7 mouse cellular contexts compared by ENCODE assay signal in genomic region chr2:128364161-128364560, GRCm38 (mm10).
DNase-seq lines count a peak whose midpoint lies in the region; ATAC-seq and TF ChIP-seq lines count a peak whose summit lies in the region.

No protein-coding gene starts in this region.

- intact Hi-C loops in gastrocnemius, postnatal 14 days (cut with DNase I; ENCODE audit: low total_unique reads) = no loop called here

- H3K4me2 ChIP-seq in stomach, embryonic 14.5 days (replicated peaks; ENCODE audit: low read depth, low read length) = peak overlapping the region; percentile 50

- H3K27ac ChIP-seq in kidney, adult 2 months (ENCODE audit: insufficient read depth, low read depth, low read length) = no peak overlapping the region
- no peak overlapping the region; the same call in 1 of the 2 replicates for H3K27ac ChIP-seq in stomach, embryonic 14.5 days (ENCODE audit: low read length)

- no peak overlapping the region for H3K9ac ChIP-seq in stomach, embryonic 14.5 days (replicated peaks; ENCODE audit: low read depth, low read length)

- TF ChIP-seq CTCF in kidney, adult 2 months (conservative IDR thresholded peaks at IDR 0.05; ENCODE audit: insufficient read depth, insufficient read length, low read depth, low read length) = no peak
- no peak for TF ChIP-seq CTCF in lung, adult 2 months (IDR thresholded peaks at IDR 0.05; ENCODE audit: insufficient read depth, low read length)

- no peaks in the 10 kb centered on the region; the same call in 1 of the 2 replicates for H3K4me1 ChIP-seq in kidney, adult 2 months (ENCODE audit: control insufficient read depth, insufficient read depth, low read length)
- H3K4me1 ChIP-seq in lung, adult 2 months (ENCODE audit: control insufficient read depth, insufficient read depth, low read length) = peaks cover 5% of the 10 kb centered on the region; the same call in 1 of the 2 replicates
- H3K4me1 ChIP-seq in stomach, embryonic 14.5 days (ENCODE audit: control insufficient read depth, insufficient read depth, low read length) = peaks cover 11% of the 10 kb centered on the region

- no peak overlapping the region for H3K4me3 ChIP-seq in kidney, adult 2 months (ENCODE audit: insufficient read depth, low read depth, low read length)
- peak overlapping the region; percentile 18 for H3K4me3 ChIP-seq in lung, adult 2 months (replicated peaks; ENCODE audit: extremely low read depth, low read depth, low read length)
- H3K4me3 ChIP-seq in stomach, embryonic 14.5 days (ENCODE audit: low read depth, low read length) = peak overlapping the region; percentile 12; the same call in 1 of the 2 replicates

- peak; percentile 72 to 80 for DNase-seq in adrenal gland, postnatal 36 days
- DNase-seq in gastrocnemius, postnatal 14 days = peak; percentile 48
- DNase-seq in kidney, adult 2 months = peak; percentile 58
- peak; percentile 58 for DNase-seq in lung, adult 2 months
- DNase-seq in left cerebral cortex, adult 9 months (ENCODE audit: low spot score in 2 of 2) = no peak
- DNase-seq in right cerebral cortex, postnatal 25 days = no peak

- H3K9me3 ChIP-seq in stomach, embryonic 14.5 days (ENCODE audit: control insufficient read depth, low read depth, low read length) = no peaks in the 10 kb centered on the region

- no peak for TF ChIP-seq POLR2A in kidney, adult 2 months (IDR thresholded peaks at IDR 0.05; ENCODE audit: low read depth, low read length)
- no peak for TF ChIP-seq POLR2A in lung, adult 2 months (IDR thresholded peaks at IDR 0.05; ENCODE audit: borderline replicate concordance, extremely low read depth, low read depth, low read length)

- peak; percentile 88 for ATAC-seq in stomach, embryonic 14.5 days (ENCODE audit: insufficient number of reproducible peaks, insufficient read depth, low FRiP score, low read depth)

- no peaks in the 10 kb centered on the region for H3K27me3 ChIP-seq in kidney, adult 2 months (replicated peaks; ENCODE audit: control insufficient read depth, insufficient read depth, low read length)
- H3K27me3 ChIP-seq in stomach, embryonic 14.5 days (ENCODE audit: control insufficient read depth, insufficient read depth, low read length) = no peaks in the 10 kb centered on the region

- H3K36me3 ChIP-seq in kidney, adult 2 months (ENCODE audit: control insufficient read depth, insufficient read depth, low read length) = no peaks in the 10 kb centered on the region
- no peaks in the 10 kb centered on the region for H3K36me3 ChIP-seq in stomach, embryonic 14.5 days (ENCODE audit: control insufficient read depth, insufficient read depth, low read length)

- WGBS in kidney, adult 2 months = 6% methylated on average over 14 of the region's 14 CpGs
- 8% methylated on average over 14 of the region's 14 CpGs for WGBS in lung, adult 2 months
- WGBS in stomach, embryonic 14.5 days = 7% methylated on average over 14 of the region's 14 CpGs

Comparison
In these comparisons a context has a peak if more than half of its experiments do, and no peak if none do; other contexts are left out.
1. DNase-seq: peak in adrenal gland, postnatal 36 days (2 of 2), gastrocnemius, postnatal 14 days (single experiment), kidney, adult 2 months (single experiment) and lung, adult 2 months (single experiment); none in left cerebral cortex, adult 9 months (0 of 2) and right cerebral cortex, postnatal 25 days (single experiment).